Mouse (Mus musculus) T-helper 17 cell (primary cell): Measurements from ENCODE around the gene Tcerg1l.

Source experiments
- in situ Hi-C, 2 experiments: fragments of 300-600 bp; cut with MboI, MseI; formaldehyde crosslinking; loops; 1 replicate in 1 of 2; 2 replicates in 1 of 2; pipeline ENCODE4 v1.15.1; 2025; ENCODE audit warnings: high pct_unique_total_duplicates in 2 of 2

Gene Tcerg1l

GRCm38 (mm10) chr7:138365519-138365918 lies 32.0 kb downstream of the Tcerg1l start:
- in situ Hi-C loops = no loop called here

- in situ Hi-C loops = no loop called here
Observed at GRCm38 (mm10) chr7:138357475-138357874, 40.1 kb downstream of the Tcerg1l start.

GRCm38 (mm10) chr7:138356655-138357449 lies 40.7 kb downstream of the Tcerg1l start:
- in situ Hi-C loops = no loop called here

- in situ Hi-C loops = no loop called here
Observed at GRCm38 (mm10) chr7:138345451-138345850, 52.1 kb downstream of the Tcerg1l start.

- in situ Hi-C loops = no loop called here
Observed at GRCm38 (mm10) chr7:138338451-138338850, 59.1 kb downstream of the Tcerg1l start.

GRCm38 (mm10) chr7:138337946-138338345 lies 59.6 kb downstream of the Tcerg1l start:
- in situ Hi-C loops = no loop called here

GRCm38 (mm10) chr7:138332504-138333168 lies 64.9 kb downstream of the Tcerg1l start:
- in situ Hi-C loops = no loop called here

- in situ Hi-C loops = no loop called here
Observed at GRCm38 (mm10) chr7:138331266-138331665, 66.3 kb downstream of the Tcerg1l start.

GRCm38 (mm10) chr7:138328637-138329036 lies 68.9 kb downstream of the Tcerg1l start:
- in situ Hi-C loops = no loop called here

GRCm38 (mm10) chr7:138326760-138327159 lies 70.8 kb downstream of the Tcerg1l start:
- in situ Hi-C loops = no loop called here

GRCm38 (mm10) chr7:138313733-138314132 lies 83.8 kb downstream of the Tcerg1l start:
- in situ Hi-C loops = no loop called here

- in situ Hi-C loops = no loop called here
Observed at GRCm38 (mm10) chr7:138306126-138306525, 91.4 kb downstream of the Tcerg1l start.

GRCm38 (mm10) chr7:138284790-138285189 lies 112.7 kb downstream of the Tcerg1l start:
- in situ Hi-C loops = no loop called here

- in situ Hi-C loops = no loop called here
Observed at GRCm38 (mm10) chr7:138275263-138275662, 122.3 kb downstream of the Tcerg1l start.

- in situ Hi-C loops = no loop called here
Observed at GRCm38 (mm10) chr7:138271328-138271727, 126.2 kb downstream of the Tcerg1l start.

- in situ Hi-C loops = no loop called here
Observed at GRCm38 (mm10) chr7:138269386-138269785, 128.1 kb downstream of the Tcerg1l start.

GRCm38 (mm10) chr7:138267976-138268646 lies 129.4 kb downstream of the Tcerg1l start:
- in situ Hi-C loops = no loop called here

- in situ Hi-C loops = no loop called here
Observed at GRCm38 (mm10) chr7:138248612-138249011, 148.9 kb downstream of the Tcerg1l start.

GRCm38 (mm10) chr7:138248176-138248575 lies 149.4 kb downstream of the Tcerg1l start:
- in situ Hi-C loops = no loop called here

- in situ Hi-C loops = no loop called here
Observed at GRCm38 (mm10) chr7:138246684-138247083, 150.8 kb downstream of the Tcerg1l start.

- in situ Hi-C loops = no loop called here
Observed at GRCm38 (mm10) chr7:138242229-138242628, 155.3 kb downstream of the Tcerg1l start.

GRCm38 (mm10) chr7:138237708-138238225 lies 159.8 kb downstream of the Tcerg1l start:
- in situ Hi-C loops = no loop called here
